Comparison of ENCODE assay signal across 14 mouse cellular contexts in the genomic region with DNA sequence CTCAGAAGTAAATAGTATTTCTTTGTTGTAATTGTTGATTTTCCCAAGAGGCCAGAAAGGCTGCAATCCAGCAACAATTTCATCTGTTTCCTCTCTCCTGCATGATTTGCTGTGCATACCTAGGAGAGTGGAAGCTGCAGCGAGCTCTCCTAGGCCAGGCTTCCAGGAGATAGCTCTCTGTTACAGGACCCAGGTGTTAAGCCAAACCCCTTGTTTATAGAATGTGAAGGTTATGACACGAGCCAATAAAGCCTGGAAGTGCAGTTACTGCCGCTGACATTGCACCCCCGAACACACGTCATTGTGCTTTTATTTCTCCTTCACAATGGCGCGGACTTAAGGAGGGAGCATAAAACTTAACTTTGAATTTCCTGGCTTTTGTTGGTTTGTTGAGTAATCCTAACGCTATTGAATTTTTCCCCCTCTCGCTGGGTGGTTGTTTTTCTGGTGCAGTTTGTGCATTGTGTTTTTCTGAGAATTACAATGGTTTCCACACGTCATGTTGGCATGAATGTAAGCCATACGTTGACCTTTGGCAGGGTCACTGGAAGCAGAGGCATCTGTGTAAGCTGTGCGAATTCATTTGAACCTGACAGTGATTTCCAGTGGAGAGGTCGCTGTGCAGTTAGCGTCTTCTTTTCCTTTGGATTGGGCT.
A peak's percentile ranks its signal among the peaks of the same experiment; 100 is the strongest.
DNase-seq lines count a peak whose midpoint lies in the region; ATAC-seq and TF ChIP-seq lines count a peak whose summit lies in the region.
"Had no signal": no experiment of that assay in that cellular context is flagged by ENCODE, and none has a peak within 500 bp of the region (broad histone marks: within the 10 kb centered on the region; RNA-seq: fewer than 3 reads in every experiment).

No protein-coding gene starts in this region.

- no peak for TF ChIP-seq EP300 in heart, postnatal 0 days (IDR thresholded peaks at IDR 0.05; ENCODE audit: low read depth)
- no peak for TF ChIP-seq EP300 in lung, postnatal 0 days (IDR thresholded peaks at IDR 0.05)

- H3K4me1 ChIP-seq in heart, postnatal 0 days (ENCODE audit: control insufficient read depth, insufficient read depth) = no peaks in the 10 kb centered on the region
- no peaks in the 10 kb centered on the region for H3K4me1 ChIP-seq in lung, postnatal 0 days (ENCODE audit: insufficient read depth, low read depth, low read length)
- no peaks in the 10 kb centered on the region; the same call in 1 of the 2 replicates for H3K4me1 ChIP-seq in embryonic facial prominence, embryonic 11.5 days (ENCODE audit: control insufficient read depth, insufficient read depth, low read length)

- H3K4me2 ChIP-seq in heart, postnatal 0 days (ENCODE audit: low read depth, low read length) = no peak overlapping the region
- H3K4me2 ChIP-seq in lung, postnatal 0 days (replicated peaks; ENCODE audit: low read depth, low read length) = no peak overlapping the region
- H3K4me2 ChIP-seq in embryonic facial prominence, embryonic 11.5 days (ENCODE audit: low read depth, low read length) = no peak overlapping the region

- DNase-seq in heart, postnatal 0 days (ENCODE audit: low spot score) = peak; percentile 26
- no peak for DNase-seq in heart, adult 18-20 months
- DNase-seq in lung, postnatal 0 days (ENCODE audit: low spot score) = peak; percentile 21
- no peak for DNase-seq in lung, postnatal 14 days
- peak; percentile 44 for DNase-seq in embryonic facial prominence, embryonic 11.5 days (ENCODE audit: low spot score)
- DNase-seq in yolk sac, embryonic 10.5 days (ENCODE audit: low spot score) = peak; percentile 12
- DNase-seq in testis, postnatal 14 days (ENCODE audit: low spot score) = no peak
- DNase-seq: adrenal gland, postnatal 10 days; cerebellum, postnatal 25 days; heart, postnatal 14 days; midbrain, embryonic 14.5 days; right cerebral cortex, postnatal 25 days; thymus, postnatal 14 days had no signal

- peak overlapping the region; percentile 16 for H3K27ac ChIP-seq in heart, postnatal 0 days (ENCODE audit: low read depth)
- no peak overlapping the region for H3K27ac ChIP-seq in lung, postnatal 0 days (ENCODE audit: low read length)
- no peak overlapping the region for H3K27ac ChIP-seq in embryonic facial prominence, embryonic 11.5 days (replicated peaks; ENCODE audit: low read depth, low read length)

- H3K9me3 ChIP-seq in heart, postnatal 0 days (replicated peaks; ENCODE audit: control insufficient read depth, low read length) = no peaks in the 10 kb centered on the region
- no peaks in the 10 kb centered on the region for H3K9me3 ChIP-seq in lung, postnatal 0 days (ENCODE audit: low read length)
- no peaks in the 10 kb centered on the region for H3K9me3 ChIP-seq in embryonic facial prominence, embryonic 11.5 days (replicated peaks; ENCODE audit: control insufficient read depth, low read length)

- no peaks in the 10 kb centered on the region for H3K36me3 ChIP-seq in heart, postnatal 0 days (replicated peaks; ENCODE audit: control insufficient read depth, insufficient read depth, low read length)
- H3K36me3 ChIP-seq in lung, postnatal 0 days (ENCODE audit: insufficient read depth, low read length) = no peaks in the 10 kb centered on the region
- no peaks in the 10 kb centered on the region for H3K36me3 ChIP-seq in embryonic facial prominence, embryonic 11.5 days (replicated peaks; ENCODE audit: control insufficient read depth, insufficient read depth, low read depth, low read length)

- WGBS in heart, postnatal 0 days = 55% methylated on average over 14 of the region's 14 CpGs
- 52% methylated on average over 14 of the region's 14 CpGs for WGBS in lung, postnatal 0 days
- 34% methylated on average over 14 of the region's 14 CpGs for WGBS in embryonic facial prominence, embryonic 11.5 days

- no peaks in the 10 kb centered on the region for H3K27me3 ChIP-seq in heart, postnatal 0 days (ENCODE audit: control insufficient read depth, insufficient read depth, low read length)
- H3K27me3 ChIP-seq in lung, postnatal 0 days (replicated peaks; ENCODE audit: insufficient read depth, low read length) = no peaks in the 10 kb centered on the region
- H3K27me3 ChIP-seq in embryonic facial prominence, embryonic 11.5 days (ENCODE audit: control insufficient read depth, insufficient read depth, low read length) = no peaks in the 10 kb centered on the region

- H3K9ac ChIP-seq in heart, postnatal 0 days (replicated peaks; ENCODE audit: low read depth, low read length) = no peak overlapping the region
- H3K9ac ChIP-seq in lung, postnatal 0 days (replicated peaks; ENCODE audit: low read depth) = no peak overlapping the region
- no peak overlapping the region for H3K9ac ChIP-seq in embryonic facial prominence, embryonic 11.5 days (replicated peaks; ENCODE audit: low read length)

- H3K4me3 ChIP-seq in heart, postnatal 0 days (ENCODE audit: low read depth, low read length) = no peak overlapping the region
- no peak overlapping the region for H3K4me3 ChIP-seq in lung, postnatal 0 days (ENCODE audit: low read depth, low read length)
- H3K4me3 ChIP-seq in embryonic facial prominence, embryonic 11.5 days (ENCODE audit: low read depth, low read length) = no peak overlapping the region

- TF ChIP-seq CTCF in heart, postnatal 0 days (IDR thresholded peaks at IDR 0.05; ENCODE audit: low read depth) = no peak
- TF ChIP-seq CTCF in lung, postnatal 0 days (IDR thresholded peaks at IDR 0.05) = no peak

- peak; percentile 39 for ATAC-seq in heart, postnatal 0 days (ENCODE audit: insufficient read depth, low read depth)
- no peak for ATAC-seq in lung, postnatal 0 days
- no peak for ATAC-seq in embryonic facial prominence, embryonic 11.5 days (replicated peaks; ENCODE audit: insufficient number of reproducible peaks, low FRiP score, low TSS enrichment, low read depth)
- ATAC-seq: CD4-positive, CD25-positive, alpha-beta regulatory T cell, adult 4 months had no signal

Comparison
In these comparisons a context has a peak if more than half of its experiments do, and no peak if none do; other contexts are left out.
1. DNase-seq: peak in heart, postnatal 0 days (single experiment), lung, postnatal 0 days (single experiment), embryonic facial prominence, embryonic 11.5 days (single experiment) and yolk sac, embryonic 10.5 days (single experiment); none in heart, adult 18-20 months (0 of 2), lung, postnatal 14 days (single experiment) and testis, postnatal 14 days (single experiment).